Mouse (Mus musculus) CH12.LX (cell line): ENCODE data around the gene Noa1. TPM values are rescaled to one million over a fixed set of nuclear protein-coding genes. Genes with fewer than 3 reads are reported as not detected.
A peak's percentile ranks its signal among the peaks of the same experiment; 100 is the strongest.

Experiments
- DNase-seq: peaks from one replicate; pipeline ENCODE4 v3.0.0-alpha.2; 2013; ENCODE audit errors: extremely low read depth
- H3K27ac ChIP-seq: 2 replicates; pipeline ENCODE4 v1.5.1; 2012; ENCODE audit warnings: low read depth, mild to moderate bottlenecking, control low read depth, moderate library complexity; ENCODE audit not compliant: insufficient read depth
- H3K27me3 ChIP-seq: replicated peaks from 2 replicates; pipeline ENCODE3; 2012; ENCODE audit warnings: inconsistent platforms
- H3K36me3 ChIP-seq, 2 experiments: replicated peaks in 1 of 2; 2 replicates each; pipeline versions ENCODE3 to v1.6.1; 2012; ENCODE audit warnings: inconsistent platforms in 1 of 2, low read length in 1 of 2, mild to moderate bottlenecking in 1 of 2, mixed read lengths in 1 of 2, moderate library complexity in 1 of 2; ENCODE audit not compliant: control insufficient read depth in 1 of 2, insufficient read depth in 1 of 2
- H3K4me1 ChIP-seq, 2 experiments: 2 replicates each; pipeline ENCODE4 v1.6.1; 2012; ENCODE audit warnings: inconsistent platforms in 1 of 2, moderate library complexity in 1 of 2; ENCODE audit not compliant: insufficient read depth in 2 of 2, control insufficient read depth in 1 of 2
- H3K4me2 ChIP-seq: 2 replicates; pipeline ENCODE4 v1.6.1; 2012; ENCODE audit warnings: low read depth, mild to moderate bottlenecking, control low read depth; ENCODE audit not compliant: poor library complexity, insufficient read depth, severe bottlenecking
- H3K4me3 ChIP-seq, 3 experiments: fragments of 150-350 bp in 1 of 3; sonication (generic) in 1 of 3; replicated peaks in 1 of 3; 2 replicates each; pipeline versions ENCODE3 to v1.5.1; 2011 to 2012; ENCODE audit warnings: low read depth in 2 of 3, low read length in 2 of 3, mild to moderate bottlenecking in 2 of 3, moderate library complexity in 2 of 3, control low read depth in 1 of 3, improper control_type of control experiment in 1 of 3, inconsistent platforms in 1 of 3, mixed read lengths in 1 of 3; ENCODE audit not compliant: poor library complexity in 1 of 3
- H3K79me2 ChIP-seq: replicated peaks from 2 replicates; pipeline ENCODE4 v1.6.1; 2012; ENCODE audit warnings: mild to moderate bottlenecking, moderate library complexity; ENCODE audit not compliant: control insufficient read depth, poor library complexity, insufficient read depth, severe bottlenecking; ENCODE audit errors: extremely low read depth
- H3K9ac ChIP-seq: 2 replicates; pipeline ENCODE4 v1.6.1; 2012; ENCODE audit warnings: low read depth, mild to moderate bottlenecking, control low read depth, moderate library complexity; ENCODE audit not compliant: insufficient read depth
- H3K9me3 ChIP-seq: replicated peaks from 2 replicates; pipeline ENCODE3; 2012; ENCODE audit warnings: low read length, inconsistent platforms, mixed read lengths
- BHLHE40 ChIP-seq: IDR thresholded peaks from 2 replicates; pipeline ENCODE4 v1.6.1; 2011; ENCODE audit warnings: mild to moderate bottlenecking, low read depth, low read length, improper control_type of control experiment
- CHD1 ChIP-seq: IDR thresholded peaks from 2 replicates; pipeline ENCODE4 v1.6.1; 2012; ENCODE audit warnings: low read depth, low read length, improper control_type of control experiment, inconsistent platforms
- ELF1 ChIP-seq: IDR thresholded peaks from 2 replicates; pipeline ENCODE4 v1.6.1; 2014; ENCODE audit warnings: low read depth, mild to moderate bottlenecking, inconsistent platforms, low read length, improper control_type of control experiment
- EP300 ChIP-seq: IDR thresholded peaks from 2 replicates; pipeline ENCODE4 v1.6.1; 2011; ENCODE audit warnings: low read length, improper control_type of control experiment
- ETS1 ChIP-seq: conservative IDR thresholded peaks from 2 replicates; pipeline ENCODE4 v1.6.1; 2012; ENCODE audit warnings: low read depth, mild to moderate bottlenecking, inconsistent platforms, low read length, improper control_type of control experiment, moderate library complexity
- GABPA ChIP-seq: IDR thresholded peaks from 2 replicates; pipeline ENCODE4 v1.6.1; 2012; ENCODE audit warnings: low read depth, low read length, improper control_type of control experiment, inconsistent platforms; ENCODE audit not compliant: insufficient replicate concordance
- IRF4 ChIP-seq: IDR thresholded peaks from 2 replicates; pipeline ENCODE4 v1.6.1; 2014; ENCODE audit warnings: low read depth, mild to moderate bottlenecking, inconsistent platforms, low read length, improper control_type of control experiment
- JUND ChIP-seq: conservative IDR thresholded peaks from 2 replicates; pipeline ENCODE4 v1.6.1; 2011; ENCODE audit warnings: low read depth, low read length, improper control_type of control experiment
- MAFK ChIP-seq: IDR thresholded peaks from 2 replicates; pipeline ENCODE4 v1.6.1; 2011; ENCODE audit warnings: low read length, improper control_type of control experiment; ENCODE audit not compliant: insufficient replicate concordance
- MAX ChIP-seq: IDR thresholded peaks from 2 replicates; pipeline ENCODE4 v1.6.1; 2011; ENCODE audit warnings: low read length, improper control_type of control experiment
- MAZ ChIP-seq: IDR thresholded peaks from 2 replicates; pipeline ENCODE4 v1.6.1; 2012; ENCODE audit warnings: low read depth, mild to moderate bottlenecking, inconsistent platforms, low read length, improper control_type of control experiment, moderate library complexity
- MEF2A ChIP-seq: IDR thresholded peaks from 2 replicates; pipeline ENCODE4 v1.6.1; 2014; ENCODE audit warnings: low read depth, mild to moderate bottlenecking, inconsistent platforms, low read length, improper control_type of control experiment, borderline replicate concordance
- NELFE ChIP-seq: IDR thresholded peaks from 2 replicates; pipeline ENCODE4 v1.6.1; 2011; ENCODE audit warnings: low read depth, low read length, improper control_type of control experiment
- NRF1 ChIP-seq: IDR thresholded peaks from 2 replicates; pipeline ENCODE4 v1.6.1; 2014; ENCODE audit warnings: low read depth, mild to moderate bottlenecking, inconsistent platforms, low read length, improper control_type of control experiment, moderate library complexity
- POLR2A ChIP-seq: IDR thresholded peaks from 2 replicates; pipeline ENCODE4 v1.6.1; 2011; ENCODE audit warnings: low read depth, mild to moderate bottlenecking, improper control_type of control experiment, low read length
- POLR2AphosphoS2 ChIP-seq: IDR thresholded peaks from 2 replicates; pipeline ENCODE4 v1.6.1; 2011; ENCODE audit warnings: low read depth, low read length, improper control_type of control experiment
- SIN3A ChIP-seq: IDR thresholded peaks from 2 replicates; pipeline ENCODE4 v1.6.1; 2012; ENCODE audit warnings: low read length, improper control_type of control experiment, inconsistent platforms
- TBP ChIP-seq: conservative IDR thresholded peaks from 2 replicates; pipeline ENCODE4 v1.6.1; 2011; ENCODE audit warnings: low read depth, low read length, improper control_type of control experiment
- USF1 ChIP-seq: IDR thresholded peaks from 2 replicates; pipeline ENCODE4 v1.6.1; 2014; ENCODE audit warnings: low read depth, mild to moderate bottlenecking, inconsistent platforms, low read length, improper control_type of control experiment
- USF2 ChIP-seq: conservative IDR thresholded peaks from 2 replicates; pipeline ENCODE4 v1.6.1; 2011; ENCODE audit warnings: low read depth, low read length, improper control_type of control experiment
- ZNF384 ChIP-seq: IDR thresholded peaks from 2 replicates; pipeline ENCODE4 v1.6.1; 2012; ENCODE audit warnings: low read depth, low read length, improper control_type of control experiment, inconsistent platforms
- dilution Hi-C: fragments of 300-500 bp; cut with MboI; formaldehyde crosslinking; loops from 2 replicates; pipeline ENCODE4 v1.14.3; 2020; ENCODE audit warnings: low sequenced_read_pairs; ENCODE audit not compliant: extremely low pct_unique_long_range_greater_than_20kb, extremely low pct_ligation_motif_present
- in situ Hi-C: fragments of 300-500 bp; cut with MboI; formaldehyde crosslinking; loops from 3 replicates; pipeline ENCODE4 v1.14.3; 2019; ENCODE audit warnings: low sequenced_read_pairs, low pct_ligation_motif_present, low pct_unique_long_range_greater_than_20kb, mixed read lengths
- polyA plus RNA-seq: library from polyadenylated mRNA; unstranded; fragments of >175 nt; gene quantifications from 2 replicates; pipeline ENCODE4 v1.2.1, GENCODE M21; 2012; ENCODE audit warnings: low read depth; ENCODE audit not compliant: insufficient read length
- total RNA-seq, 2 experiments: library from RNA; depleted of rRNA; stranded (reverse); fragments of 300-350 nt in 1 of 2; fragments of >200 nt in 1 of 2; gene quantifications; 2 replicates each; pipeline ENCODE4 v1.2.3; 2012 to 2014

Gene Noa1
- total and polyA plus RNA-seq, 3 experiments = 33.0 to 60.7 (median 45.7) TPM

- H3K4me1 ChIP-seq = peaks cover 0 to 35% of the 10 kb centered on the region in 2 experiments; a peak in 2 of 4 replicates
- DNase-seq = peak; percentile 48
- no peak overlapping the region for H3K9ac ChIP-seq
- peaks cover 43 to 80% of the 10 kb centered on the region in 2 experiments for H3K36me3 ChIP-seq
- TF ChIP-seq MEF2A = peak; percentile 33; the same call in 1 of the 2 replicates
- TF ChIP-seq MAFK = no peak
- peak; percentile 56; the same call in 1 of the 2 replicates for TF ChIP-seq EP300
- TF ChIP-seq BHLHE40 = peak; percentile 45; the same call in 1 of the 2 replicates
- 0 out of 2 replicates have a peak, but pooled peaks have one; percentile 15 for TF ChIP-seq IRF4
- 0 out of 2 replicates have a peak, but pooled peaks have one; percentile 45 for TF ChIP-seq MAX
- peak; percentile 75; the same call in 1 of the 2 replicates for TF ChIP-seq ETS1
- peak; percentile 66 for TF ChIP-seq JUND
- TF ChIP-seq CHD1 = no peak
- no peak for TF ChIP-seq NELFE
- dilution Hi-C loops = no loop called here
- H3K27ac ChIP-seq = no peak overlapping the region
- no peaks in the 10 kb centered on the region for H3K9me3 ChIP-seq
- peaks cover 6% of the 10 kb centered on the region; the same call in 1 of the 2 replicates for H3K79me2 ChIP-seq
- H3K27me3 ChIP-seq = no peaks in the 10 kb centered on the region
- in situ Hi-C loops = loop anchor here (5.0 kb wide), 1 partner anchor 49 kb away; no protein-coding TSS in a partner anchor
- no peak overlapping the region for H3K4me3 ChIP-seq
- H3K4me2 ChIP-seq = no peak overlapping the region
Measured at GRCm38 (mm10) chr5:77301296-77301903, 8.5 kb downstream of the Noa1 start.

DNA sequence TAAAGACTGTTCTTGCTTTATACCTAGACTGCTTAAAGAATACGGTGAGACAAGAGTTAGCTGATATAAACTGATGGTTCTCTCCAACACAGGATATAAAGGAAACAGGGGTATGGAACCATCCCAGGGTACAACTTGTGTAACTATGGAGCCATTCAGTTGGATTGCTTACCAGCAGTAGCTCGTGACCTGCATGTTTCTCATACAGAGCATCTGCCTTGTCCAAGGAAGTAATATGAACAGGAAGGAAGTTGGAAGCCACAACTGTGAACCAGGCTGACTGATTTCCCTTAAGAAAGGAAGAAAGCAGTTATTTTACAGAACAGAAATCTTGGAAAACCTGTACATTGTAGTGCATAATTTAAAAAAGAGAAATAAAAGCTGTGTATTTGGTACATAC is 10.4 kb downstream of the Noa1 start:
- DNase-seq = no peak
- peaks cover 1% of the 10 kb centered on the region; the same call in 1 of the 2 replicates for H3K79me2 ChIP-seq
- peaks cover 0 to 40% of the 10 kb centered on the region in 2 experiments; a peak in 3 of 4 replicates for H3K4me1 ChIP-seq
- H3K36me3 ChIP-seq = peaks cover 44 to 79% of the 10 kb centered on the region in 2 experiments
- no peak overlapping the region for H3K4me2 ChIP-seq
- no peak overlapping the region for H3K4me3 ChIP-seq
- no peaks in the 10 kb centered on the region for H3K27me3 ChIP-seq
- dilution Hi-C loops (no loop called here), in situ Hi-C loops (no loop called here)
- TF ChIP-seq TBP (no peak), MAZ (no peak), NRF1 (no peak), ELF1 (no peak), ZNF384 (no peak), GABPA (no peak), POLR2A (no peak), SIN3A (no peak), USF2 (no peak), ETS1 (no peak), IRF4 (no peak), BHLHE40 (no peak), USF1 (no peak), POLR2AphosphoS2 (no peak)
- H3K27ac ChIP-seq = no peak overlapping the region
- H3K9ac ChIP-seq = no peak overlapping the region
- H3K9me3 ChIP-seq = no peaks in the 10 kb centered on the region
